Mouse (Mus musculus) A20 (cell line): ENCODE measurements around the gene Plppr3.
"Not testable (repeated sequence)": the region's sequence is repeated elsewhere in the genome, so short reads cannot be mapped to it uniquely, and the experiment has no call there.

Source experiments
- DNase-seq: peaks from one replicate; pipeline ENCODE4 v3.0.0-alpha.2; 2011; ENCODE audit warnings: low read depth, low spot score

The Plppr3 gene

GRCm38 (mm10) chr10:79900951-79901410 lies 26.5 kb upstream of the Plppr3 start:
- DNase-seq = no peak

GRCm38 (mm10) chr10:79897316-79898245 lies 23.1 kb upstream of the Plppr3 start:
- no peak for DNase-seq

GRCm38 (mm10) chr10:79896814-79897213 lies 22.4 kb upstream of the Plppr3 start:
- no peak for DNase-seq

GRCm38 (mm10) chr10:79896306-79896705 lies 21.9 kb upstream of the Plppr3 start:
- DNase-seq = no peak

GRCm38 (mm10) chr10:79892451-79893118 lies 18.2 kb upstream of the Plppr3 start:
- peak; percentile 86 for DNase-seq

- DNase-seq = no peak
Observed at GRCm38 (mm10) chr10:79890670-79891069, 16.2 kb upstream of the Plppr3 start, which contains the start of gene Cfd. Gene Cfd (plus strand): TSS chr10:79890853.

- no peak for DNase-seq
Observed at GRCm38 (mm10) chr10:79889386-79889785, 15.0 kb upstream of the Plppr3 start.

GRCm38 (mm10) chr10:79886611-79887010 lies 12.2 kb upstream of the Plppr3 start:
- no peak for DNase-seq

GRCm38 (mm10) chr10:79886054-79886453 lies 11.6 kb upstream of the Plppr3 start, which contains the start of gene Elane:
Gene Elane (plus strand): TSS chr10:79886247.
- no peak for DNase-seq

- not testable (repeated sequence) for DNase-seq
Observed at GRCm38 (mm10) chr10:79884938-79885337, 10.5 kb upstream of the Plppr3 start.

- no peak for DNase-seq
Observed at GRCm38 (mm10) chr10:79884446-79884845, 10.0 kb upstream of the Plppr3 start.

- peak; percentile 75 for DNase-seq
Observed at GRCm38 (mm10) chr10:79883297-79884084, 9.1 kb upstream of the Plppr3 start.

GRCm38 (mm10) chr10:79881981-79882380 lies 7.5 kb upstream of the Plppr3 start:
- no peak for DNase-seq

- peak; percentile 53 for DNase-seq
Observed at GRCm38 (mm10) chr10:79880721-79881120, 6.3 kb upstream of the Plppr3 start.

- DNase-seq = no peak
Observed at GRCm38 (mm10) chr10:79879527-79879926, 5.1 kb upstream of the Plppr3 start.

- no peak for DNase-seq
Observed at GRCm38 (mm10) chr10:79877757-79878156, 3.3 kb upstream of the Plppr3 start.

GRCm38 (mm10) chr10:79877174-79877573 lies 2.7 kb upstream of the Plppr3 start:
- no peak for DNase-seq

- no peak for DNase-seq
Observed at GRCm38 (mm10) chr10:79873715-79874289, 632 bp downstream of the Plppr3 start.

GRCm38 (mm10) chr10:79873313-79873712 lies 1.1 kb downstream of the Plppr3 start:
- DNase-seq = no peak

- DNase-seq = no peak
Observed at GRCm38 (mm10) chr10:79872862-79873261, 1.6 kb downstream of the Plppr3 start.

GRCm38 (mm10) chr10:79871845-79872244 lies 2.6 kb downstream of the Plppr3 start:
- no peak for DNase-seq
